17 mouse cellular contexts compared by ENCODE assay signal in genomic region chr11:114681054-114681453, GRCm38 (mm10). TPM values are rescaled to one million over a fixed set of nuclear protein-coding genes. Genes with fewer than 3 reads are reported as not detected.
A peak's percentile ranks its signal among the peaks of the same experiment; 100 is the strongest.
DNase-seq lines count a peak whose midpoint lies in the region; ATAC-seq and TF ChIP-seq lines count a peak whose summit lies in the region.
"Had no signal": no experiment of that assay in that cellular context is flagged by ENCODE, and none has a peak within 500 bp of the region (broad histone marks: within the 10 kb centered on the region; RNA-seq: fewer than 3 reads in every experiment).

No protein-coding gene starts in this region.

- H3K36me3 ChIP-seq in heart, embryonic 15.5 days: no peaks in the 10 kb centered on the region
- no peaks in the 10 kb centered on the region for H3K36me3 ChIP-seq in heart, adult 2 months (ENCODE audit: control insufficient read depth, insufficient read depth, low read length)
- no peaks in the 10 kb centered on the region for H3K36me3 ChIP-seq in neural tube, embryonic 13.5 days
- H3K36me3 ChIP-seq in limb, embryonic 10.5 days: no peaks in the 10 kb centered on the region
- H3K36me3 ChIP-seq: limb, embryonic 13.5 days; liver, embryonic 15.5 days; midbrain, embryonic 10.5 days had no signal

- 0 out of 2 replicates have a peak overlapping the region, but pooled peaks have one; percentile 4 for H3K27ac ChIP-seq in heart, embryonic 15.5 days
- H3K27ac ChIP-seq in heart, adult 2 months: no peak overlapping the region
- 0 out of 2 replicates have a peak overlapping the region, but pooled peaks have one; percentile 2 for H3K27ac ChIP-seq in neural tube, embryonic 13.5 days (replicated peaks)
- peak overlapping the region; percentile 50; the same call in 1 of the 2 replicates for H3K27ac ChIP-seq in limb, embryonic 10.5 days
- H3K27ac ChIP-seq: embryonic facial prominence, embryonic 10.5 days; hindbrain, embryonic 14.5 days; limb, embryonic 13.5 days; liver, embryonic 15.5 days had no signal

- TF ChIP-seq CTCF in heart, adult 2 months (IDR thresholded peaks at IDR 0.05): no peak

- no peaks in the 10 kb centered on the region for H3K9me3 ChIP-seq in heart, embryonic 15.5 days (replicated peaks)
- H3K9me3 ChIP-seq in neural tube, embryonic 13.5 days: no peaks in the 10 kb centered on the region
- H3K9me3 ChIP-seq in limb, embryonic 10.5 days (replicated peaks): no peaks in the 10 kb centered on the region
- H3K9me3 ChIP-seq: embryonic facial prominence, embryonic 10.5 days; limb, embryonic 13.5 days; liver, embryonic 15.5 days; midbrain, embryonic 10.5 days had no signal

- H3K4me1 ChIP-seq in heart, embryonic 15.5 days (replicated peaks): peaks cover 48% of the 10 kb centered on the region
- H3K4me1 ChIP-seq in heart, adult 2 months (ENCODE audit: control insufficient read depth, insufficient read depth, low read length): peaks cover 7% of the 10 kb centered on the region
- peaks cover 52% of the 10 kb centered on the region for H3K4me1 ChIP-seq in neural tube, embryonic 13.5 days (replicated peaks)
- H3K4me1 ChIP-seq in limb, embryonic 10.5 days: peaks cover 53% of the 10 kb centered on the region

- H3K27me3 ChIP-seq in heart, embryonic 15.5 days: peaks cover 4% of the 10 kb centered on the region; the same call in 1 of the 2 replicates
- H3K27me3 ChIP-seq in heart, adult 2 months (ENCODE audit: control insufficient read depth, insufficient read depth, low read length): no peaks in the 10 kb centered on the region
- H3K27me3 ChIP-seq in neural tube, embryonic 13.5 days: peaks cover 12% of the 10 kb centered on the region
- peaks cover 12% of the 10 kb centered on the region for H3K27me3 ChIP-seq in limb, embryonic 10.5 days (ENCODE audit: low read depth, poor library complexity, severe bottlenecking)

- 70% methylated on average over 5 of the region's 5 CpGs for WGBS in heart, embryonic 15.5 days
- 72% methylated on average over 5 of the region's 5 CpGs for WGBS in heart, adult 2 months
- 62% methylated on average over 5 of the region's 5 CpGs for WGBS in neural tube, embryonic 13.5 days
- WGBS in limb, embryonic 10.5 days: 68% methylated on average over 5 of the region's 5 CpGs

- TF ChIP-seq EP300 in heart, adult 2 months (IDR thresholded peaks at IDR 0.05; ENCODE audit: insufficient read depth, low read depth, low read length): no peak

- no peak for TF ChIP-seq POLR2A in heart, adult 2 months (IDR thresholded peaks at IDR 0.05; ENCODE audit: insufficient read depth, low read depth, low read length)

- no peak for ATAC-seq in cerebellum, adult (ENCODE audit: insufficient number of reproducible peaks, low FRiP score, low TSS enrichment)
- no peak for ATAC-seq in heart, embryonic 15.5 days (replicated peaks; ENCODE audit: insufficient number of reproducible peaks, insufficient read depth, low FRiP score, low read depth)
- no peak for ATAC-seq in neural tube, embryonic 13.5 days (ENCODE audit: low read depth)
- ATAC-seq: CD4-positive, CD25-positive, alpha-beta regulatory T cell, adult 4 months had no signal

- no peak overlapping the region for H3K4me2 ChIP-seq in heart, embryonic 15.5 days
- H3K4me2 ChIP-seq in neural tube, embryonic 13.5 days: no peak overlapping the region
- H3K4me2 ChIP-seq: hindbrain, embryonic 14.5 days; limb, embryonic 13.5 days; liver, embryonic 15.5 days had no signal

- peak; percentile 43 to 45 for DNase-seq in cerebellum, adult 18-20 months
- DNase-seq in heart, adult 2 months: no peak
- no peak for DNase-seq in neural tube, embryonic 10.5 days (ENCODE audit: extremely low spot score, low spot score)
- DNase-seq in limb, embryonic 10.5 days (ENCODE audit: low spot score): no peak
- DNase-seq in embryo, embryonic 9.5 days (ENCODE audit: extremely low spot score): no peak
- DNase-seq: adrenal gland, postnatal 25 days; kidney, adult 8-10 months; kidney, postnatal 36 days had no signal

- no peaks in the 10 kb centered on the region for H3K79me2 ChIP-seq in heart, adult 2 months (replicated peaks; ENCODE audit: control insufficient read depth, insufficient read depth, low read length)

- no peak overlapping the region for H3K4me3 ChIP-seq in heart, embryonic 15.5 days
- H3K4me3 ChIP-seq in heart, adult 2 months: no peak overlapping the region
- no peak overlapping the region for H3K4me3 ChIP-seq in neural tube, embryonic 13.5 days
- no peak overlapping the region for H3K4me3 ChIP-seq in limb, embryonic 10.5 days
- H3K4me3 ChIP-seq: limb, embryonic 13.5 days; liver, embryonic 15.5 days; midbrain, embryonic 10.5 days had no signal

- intact Hi-C loops in heart, adult 2 months (cut with DNase I): no loop called here

- H3K9ac ChIP-seq in heart, embryonic 15.5 days: no peak overlapping the region
- no peak overlapping the region for H3K9ac ChIP-seq in heart, adult 2 months (ENCODE audit: low read depth, low read length)
- H3K9ac ChIP-seq in neural tube, embryonic 13.5 days: no peak overlapping the region
- H3K9ac ChIP-seq: hindbrain, embryonic 14.5 days; limb, embryonic 13.5 days; liver, embryonic 15.5 days had no signal

RNA-seq across cellular contexts. Expression of gene Ttyh2, which starts 5.8 kb away (rescaled TPM):
- 9.3 and 11.6 TPM in 2 replicates for polyA plus RNA-seq in heart, embryonic 15.5 days (2015; fragmentation: Nextera tagmentation; extraction: Ambion mirVana)
- 1 to 10 TPM; 4.3 to 4.9 TPM for total RNA-seq in heart, adult 2 months (2021)
- 6.3 and 7.5 TPM in 2 replicates for polyA plus RNA-seq in heart, adult 2 months (2012; rRNA removed)
- polyA plus RNA-seq in neural tube, embryonic 13.5 days (2015; fragmentation: Nextera tagmentation; extraction: Ambion mirVana): 38.8 and 39.1 TPM in 2 replicates
- 8.6 and 9.2 TPM in 2 replicates for polyA plus RNA-seq in limb, embryonic 10.5 days (2016; fragmentation: Nextera tagmentation; extraction: Ambion mirVana)

RNA-seq across cellular contexts. Expression of gene Rpl38, which starts 12.7 kb away (rescaled TPM):
- 553 and 775 TPM in 2 replicates for polyA plus RNA-seq in heart, embryonic 15.5 days (2015; fragmentation: Nextera tagmentation; extraction: Ambion mirVana)
- 100 to 1,000 TPM; 587 to 660 TPM for total RNA-seq in heart, adult 2 months (2021)
- 335 and 344 TPM in 2 replicates for polyA plus RNA-seq in heart, adult 2 months (2012; rRNA removed)
- 821 and 850 TPM in 2 replicates for polyA plus RNA-seq in neural tube, embryonic 13.5 days (2015; fragmentation: Nextera tagmentation; extraction: Ambion mirVana)
- polyA plus RNA-seq in limb, embryonic 10.5 days (2016; fragmentation: Nextera tagmentation; extraction: Ambion mirVana): 966 and 1,201 TPM in 2 replicates

RNA-seq across cellular contexts. Expression of gene Dnaic2, which starts 46.2 kb away (rescaled TPM):
- polyA plus RNA-seq in heart, embryonic 15.5 days (2015; fragmentation: Nextera tagmentation; extraction: Ambion mirVana): 0.64 and 1.0 TPM in 2 replicates
- under 1 TPM; 0.16 to 0.18 TPM for total RNA-seq in heart, adult 2 months (2021)
- 0.44 and 1.5 TPM in 2 replicates for polyA plus RNA-seq in heart, adult 2 months (2012; rRNA removed)
- 2.9 TPM in 2 replicates for polyA plus RNA-seq in neural tube, embryonic 13.5 days (2015; fragmentation: Nextera tagmentation; extraction: Ambion mirVana)
- polyA plus RNA-seq in limb, embryonic 10.5 days (2016; fragmentation: Nextera tagmentation; extraction: Ambion mirVana): 0.13 and 0.39 TPM in 2 replicates
- polyA plus RNA-seq: CD4-positive, CD25-positive, alpha-beta regulatory T cell, adult 4 months had no signal

Comparison
In these comparisons a context has a peak if more than half of its experiments do, and no peak if none do; other contexts are left out.
1. DNase-seq: peak in cerebellum, adult 18-20 months (2 of 2); none in heart, adult 2 months (0 of 2), neural tube, embryonic 10.5 days (single experiment), limb, embryonic 10.5 days (single experiment) and embryo, embryonic 9.5 days (single experiment).